Mouse (Mus musculus): Measurements from ENCODE around the gene Il34. TPM values are rescaled to one million over a fixed set of nuclear protein-coding genes. Genes with fewer than 3 reads are reported as not detected.

Gene Il34
- polyA plus RNA-seq (2015; fragmentation: Nextera tagmentation; extraction: Ambion mirVana), result 1.1 and 2.6 TPM in 2 replicates

DNA sequence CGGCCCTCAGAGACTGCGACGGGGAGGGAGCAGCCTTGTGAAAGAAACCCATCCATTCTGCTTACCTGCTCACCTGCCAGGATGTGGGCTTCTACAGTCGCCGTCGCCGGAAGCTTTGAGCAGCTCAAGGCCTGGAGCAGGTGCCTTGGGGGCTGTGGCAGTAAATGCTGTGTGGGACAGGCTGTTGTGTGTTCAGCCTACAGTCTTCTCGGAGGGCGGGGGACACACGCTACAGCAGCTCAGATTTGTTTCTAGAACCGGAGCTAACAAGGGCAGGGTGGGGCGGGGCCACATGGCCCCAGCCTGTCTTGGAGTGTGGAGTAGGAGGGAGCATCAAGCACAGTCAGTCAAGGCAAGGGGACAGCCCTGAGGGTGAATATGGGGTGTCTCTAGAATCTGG, at the start of gene Il34:
Gene Il34, minus strand, starts transcription at position 256 of the 400 bp plus-strand sequence.
- Histone ChIP-seq H3K4me2 (replicated peaks) (peak within 1 kb of the TSS; percentile 52), H3K36me3 (peaks cover 5% of the 10 kb centered on the region), H3K4me3 (replicated peaks) (peak within 1 kb of the TSS; percentile 20), H3K4me1 (replicated peaks) (peaks cover 18% of the 10 kb centered on the region), H3K27ac (peak within 1 kb of the TSS; percentile 34; the same call in 1 of the 2 replicates), H3K9me3 (no peaks in the 10 kb centered on the region), H3K9ac (0 out of 2 replicates have a peak within 1 kb of the TSS, but pooled peaks have one; percentile 9), H3K27me3 (replicated peaks) (no peaks in the 10 kb centered on the region)
- peak; percentile 76 for ATAC-seq
- WGBS, result 22% methylated on average over 12 of the region's 12 CpGs

DNA sequence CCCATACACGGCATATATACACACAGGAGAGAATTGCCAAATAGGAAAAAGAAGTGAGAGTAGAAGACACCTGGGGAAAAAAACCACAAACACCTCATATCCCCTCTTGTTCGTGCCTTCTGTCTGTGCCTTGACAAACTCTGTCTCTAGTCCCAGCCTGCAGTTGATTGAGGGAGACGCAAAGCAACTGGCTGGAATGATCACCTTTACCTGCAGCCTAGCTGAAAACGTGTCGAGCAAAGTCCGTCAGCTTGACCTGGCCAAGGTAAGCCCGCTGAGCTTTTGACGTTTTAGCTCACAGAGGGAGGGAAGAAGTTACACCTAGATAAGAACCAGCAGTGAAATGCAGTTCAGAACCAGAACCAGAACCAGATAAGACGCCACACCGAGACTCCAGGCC, 45.5 kb upstream of the Il34 start:
- Histone ChIP-seq H3K4me3 (replicated peaks) (no peak overlapping the region), H3K4me1 (replicated peaks) (peaks cover 5% of the 10 kb centered on the region; the same call in 1 of the 2 replicates), H3K27me3 (replicated peaks) (no peaks in the 10 kb centered on the region), H3K4me2 (replicated peaks) (no peak overlapping the region), H3K27ac (no peak overlapping the region), H3K9me3 (no peaks in the 10 kb centered on the region), H3K36me3 (peaks cover 31% of the 10 kb centered on the region), H3K9ac (no peak overlapping the region)
- no peak for ATAC-seq
- WGBS, result 87% methylated on average over 10 of the region's 10 CpGs

DNA sequence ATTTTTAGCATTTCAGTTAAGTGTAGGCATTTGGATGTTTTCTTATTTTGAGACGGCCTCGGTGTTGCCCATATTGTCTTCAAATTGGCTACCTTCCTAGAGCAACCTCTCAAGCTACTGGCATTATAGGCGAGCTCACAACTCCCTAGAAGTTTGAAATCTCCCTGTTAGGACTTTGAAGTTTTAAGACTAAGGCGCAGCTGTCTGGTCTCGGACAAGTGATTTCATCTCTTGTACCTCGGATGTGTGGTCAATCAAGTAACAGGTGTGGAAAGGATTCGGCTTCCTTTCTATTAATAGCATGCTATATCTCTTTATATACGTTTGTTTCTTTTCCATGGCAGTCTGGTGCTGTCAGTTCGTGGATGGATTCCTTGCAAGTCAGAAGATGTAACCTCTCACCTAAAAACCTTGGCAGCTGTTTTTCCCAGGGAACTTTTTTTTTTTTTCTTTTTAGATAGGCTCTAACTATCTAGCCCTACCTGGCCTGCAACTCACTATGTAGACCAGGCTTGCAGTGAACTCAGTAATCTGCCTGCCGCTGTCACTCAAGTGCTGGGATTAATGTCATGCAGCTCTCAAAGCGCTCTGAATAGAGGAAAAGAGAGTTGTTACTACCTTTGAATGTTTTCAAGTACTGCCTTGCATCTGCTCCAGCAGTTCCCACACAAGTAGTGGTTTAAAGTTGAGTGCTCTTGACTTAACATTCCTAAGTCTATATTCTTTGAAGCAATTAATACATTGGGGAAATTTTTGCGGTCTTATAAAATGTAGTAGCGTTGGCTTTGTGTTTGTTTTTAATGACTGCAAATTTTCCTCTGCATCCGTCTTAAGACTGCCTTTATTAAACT, 42.1 kb upstream of the Il34 start:
- Histone ChIP-seq H3K4me2 (replicated peaks) (peak overlapping the region; percentile 71), H3K4me1 (replicated peaks) (peaks cover 10% of the 10 kb centered on the region; the same call in 1 of the 2 replicates), H3K9ac (peak overlapping the region; percentile 86), H3K27me3 (replicated peaks) (no peaks in the 10 kb centered on the region), H3K36me3 (peaks cover 31% of the 10 kb centered on the region), H3K9me3 (no peaks in the 10 kb centered on the region), H3K4me3 (replicated peaks) (peak overlapping the region; percentile 79), H3K27ac (no peak overlapping the region)
- no peak for ATAC-seq
- WGBS, result 54% methylated on average over 14 of the region's 14 CpGs

DNA sequence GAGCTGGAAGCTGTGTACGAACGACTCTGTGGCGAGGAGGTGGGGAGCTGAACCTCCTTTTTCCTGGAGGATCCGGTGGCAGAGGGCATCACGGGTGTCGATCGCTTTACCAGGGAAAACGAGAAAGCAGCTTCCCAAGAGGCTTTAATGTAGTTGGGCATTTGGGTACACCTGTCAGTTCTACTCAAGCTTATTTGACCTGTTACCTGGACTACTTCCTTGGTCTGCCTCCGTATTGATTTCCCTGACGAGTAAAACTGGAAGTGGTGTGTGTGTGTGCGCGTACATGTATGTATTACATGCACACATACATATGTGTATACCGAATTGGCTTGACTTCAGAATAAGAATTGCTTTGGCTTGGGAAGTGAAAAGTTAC, 41.4 kb upstream of the Il34 start:
- peaks cover 10% of the 10 kb centered on the region; the same call in 1 of the 2 replicates for H3K4me1 ChIP-seq (replicated peaks)
- H3K36me3 ChIP-seq, result peaks cover 36% of the 10 kb centered on the region
- H3K9me3 ChIP-seq, result no peaks in the 10 kb centered on the region
- peak overlapping the region; percentile 79 for H3K4me3 ChIP-seq (replicated peaks)
- ATAC-seq, result peak; percentile 63
- peak overlapping the region; percentile 71 for H3K4me2 ChIP-seq (replicated peaks)
- H3K9ac ChIP-seq, result peak overlapping the region; percentile 86
- WGBS, result 2% methylated on average over 13 of the region's 13 CpGs
- H3K27me3 ChIP-seq (replicated peaks), result no peaks in the 10 kb centered on the region
- H3K27ac ChIP-seq, result no peak overlapping the region

DNA sequence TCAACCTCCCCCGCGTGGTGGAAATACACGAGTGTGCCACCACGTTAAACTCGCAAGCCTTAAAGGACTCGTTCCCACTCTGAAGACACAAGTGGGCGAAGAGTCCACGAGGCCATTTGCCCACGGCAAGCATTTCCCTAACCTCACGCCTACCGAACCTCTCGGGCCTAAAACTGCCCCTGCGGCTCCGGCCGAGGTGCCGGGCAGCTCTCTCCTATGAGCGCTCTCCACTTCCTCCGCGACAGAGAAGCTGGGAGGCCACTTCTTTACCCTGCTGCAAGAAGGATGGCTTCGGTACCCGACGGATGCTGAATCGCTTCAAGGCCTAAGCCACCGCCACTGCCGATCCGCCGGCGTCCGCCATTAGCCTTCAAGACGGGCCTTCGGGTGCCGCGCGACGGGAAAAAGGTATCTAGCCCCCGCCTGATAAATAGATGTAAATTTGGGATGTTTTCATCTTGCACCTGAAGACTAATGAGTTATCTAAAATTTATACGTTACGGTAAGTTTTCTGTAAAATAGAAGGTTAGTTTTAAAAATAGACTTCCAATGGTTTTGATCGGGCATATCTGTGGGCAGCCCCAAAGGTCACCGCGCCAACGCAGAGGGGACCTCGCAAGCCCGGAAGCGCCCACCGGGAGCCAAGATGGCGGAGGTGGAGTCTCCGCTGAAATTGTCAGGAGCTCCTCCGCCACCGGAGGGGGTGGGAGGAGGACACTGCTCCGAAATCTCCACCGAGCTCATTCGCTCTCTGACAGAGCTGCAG, 40.9 kb upstream of the Il34 start, which contains the start of the genes Cog4 and Sf3b3:
Gene Cog4, plus strand, starts transcription at position 196 of the 766 bp plus-strand sequence.
Gene Sf3b3, minus strand, starts transcription at position 383 of the 766 bp plus-strand sequence.
- Histone ChIP-seq H3K4me3 (replicated peaks) (peak within 1 kb of the TSS; percentile 79), H3K36me3 (peaks cover 35% of the 10 kb centered on the region), H3K9me3 (no peaks in the 10 kb centered on the region), H3K9ac (peak within 1 kb of the TSS; percentile 86), H3K27me3 (replicated peaks) (no peaks in the 10 kb centered on the region), H3K4me1 (replicated peaks) (peaks cover 10% of the 10 kb centered on the region; the same call in 1 of the 2 replicates), H3K4me2 (replicated peaks) (peak within 1 kb of the TSS; percentile 71), H3K27ac (peak within 1 kb of the TSS; percentile 74)
- WGBS, result under 1% methylated on average over 53 of the region's 53 CpGs
- peak; percentile 93 for ATAC-seq

DNA sequence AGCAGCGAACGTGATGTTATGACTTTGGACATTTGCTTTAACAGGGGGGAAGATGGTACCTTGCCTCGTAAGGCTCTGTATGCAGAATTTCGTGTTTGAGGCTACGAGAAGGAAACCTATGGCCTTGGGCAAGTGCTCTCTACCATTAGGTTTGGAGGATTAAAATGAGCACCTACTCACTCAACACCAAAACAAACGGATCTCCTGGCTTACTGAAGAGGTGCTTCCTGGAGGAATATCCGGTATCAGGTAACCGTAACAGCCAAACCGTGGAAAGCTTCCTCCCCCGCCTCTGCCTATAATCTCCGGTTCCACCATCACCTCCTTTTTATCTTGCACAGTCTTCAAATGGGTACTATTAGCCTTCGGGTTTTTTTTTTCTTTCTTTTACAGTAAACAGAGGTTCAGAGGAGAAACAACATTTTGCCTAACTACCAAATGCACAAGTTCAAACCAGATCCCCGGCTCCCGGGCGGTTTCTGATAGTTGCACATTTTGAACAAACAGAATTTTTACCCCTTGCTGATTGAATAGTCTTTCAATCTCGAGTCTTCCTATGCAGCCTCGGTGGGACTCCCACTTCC, 40.2 kb upstream of the Il34 start:
- H3K36me3 ChIP-seq, result peaks cover 28% of the 10 kb centered on the region

DNA sequence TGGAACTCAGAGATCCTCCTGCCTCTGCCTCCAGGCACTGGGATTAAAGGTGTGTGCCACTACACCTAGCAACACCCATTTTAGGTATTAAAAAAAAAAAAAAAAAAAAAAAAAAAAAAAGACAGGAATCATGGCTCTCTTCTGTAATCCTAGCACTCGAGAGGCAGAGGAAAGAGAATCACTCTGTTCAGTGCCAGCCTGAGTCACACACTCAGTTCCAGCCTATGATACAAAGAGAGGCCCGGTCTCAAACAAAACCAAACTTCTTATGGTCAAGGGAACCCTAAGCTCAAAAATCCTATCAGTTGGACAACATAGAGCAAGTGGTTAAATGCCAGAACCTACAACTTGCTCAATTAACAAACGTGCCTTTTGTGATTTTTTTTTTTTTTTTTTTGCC, 39.2 kb upstream of the Il34 start:
- peaks cover 10% of the 10 kb centered on the region; the same call in 1 of the 2 replicates for H3K4me1 ChIP-seq (replicated peaks)
- no peak overlapping the region for H3K27ac ChIP-seq
- peak overlapping the region; percentile 79; the same call in 1 of the 2 replicates for H3K4me3 ChIP-seq (replicated peaks)
- H3K27me3 ChIP-seq (replicated peaks), result no peaks in the 10 kb centered on the region
- WGBS, result 73% methylated on average over 3 of the region's 3 CpGs
- ATAC-seq, result no peak
- H3K4me2 ChIP-seq (replicated peaks), result peak overlapping the region; percentile 71
- H3K36me3 ChIP-seq, result peaks cover 20% of the 10 kb centered on the region
- H3K9me3 ChIP-seq, result no peaks in the 10 kb centered on the region
- no peak overlapping the region for H3K9ac ChIP-seq

More for the DNA sequence above, 40.2 kb upstream of the Il34 start:
- no peaks in the 10 kb centered on the region for H3K9me3 ChIP-seq
- H3K27ac ChIP-seq, result peak overlapping the region; percentile 74
- H3K9ac ChIP-seq, result peak overlapping the region; percentile 84
- peak overlapping the region; percentile 71 for H3K4me2 ChIP-seq (replicated peaks)
- peaks cover 10% of the 10 kb centered on the region; the same call in 1 of the 2 replicates for H3K4me1 ChIP-seq (replicated peaks)
- 5% methylated on average over 17 of the region's 17 CpGs for WGBS
- no peaks in the 10 kb centered on the region for H3K27me3 ChIP-seq (replicated peaks)
- peak overlapping the region; percentile 79 for H3K4me3 ChIP-seq (replicated peaks)
- no peak for ATAC-seq

DNA sequence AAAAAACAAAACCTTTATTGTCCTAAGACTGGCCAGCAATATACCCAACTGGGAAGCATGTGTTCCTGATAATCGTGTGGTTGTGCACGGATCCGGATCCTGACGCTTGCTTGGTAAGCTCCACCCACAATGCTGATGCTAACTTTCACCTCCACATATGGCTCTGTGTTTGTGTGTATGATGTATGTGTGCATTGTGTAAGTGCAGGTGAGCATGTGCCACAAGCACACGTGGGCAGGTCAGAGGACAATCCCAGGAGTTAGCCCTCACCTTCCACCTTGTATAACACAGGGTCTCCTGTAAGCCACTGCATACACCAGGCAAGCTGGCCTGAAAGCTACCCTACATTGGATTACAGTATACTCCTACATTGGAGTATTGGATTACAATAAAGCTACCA, 37.5 kb upstream of the Il34 start:
- 86% methylated on average over 5 of the region's 5 CpGs for WGBS
- Histone ChIP-seq H3K9ac (no peak overlapping the region), H3K36me3 (peaks cover 30% of the 10 kb centered on the region), H3K27me3 (replicated peaks) (no peaks in the 10 kb centered on the region), H3K9me3 (no peaks in the 10 kb centered on the region), H3K27ac (no peak overlapping the region), H3K4me3 (replicated peaks) (no peak overlapping the region), H3K4me2 (replicated peaks) (no peak overlapping the region), H3K4me1 (replicated peaks) (peaks cover 10% of the 10 kb centered on the region; the same call in 1 of the 2 replicates)
- ATAC-seq, result no peak

DNA sequence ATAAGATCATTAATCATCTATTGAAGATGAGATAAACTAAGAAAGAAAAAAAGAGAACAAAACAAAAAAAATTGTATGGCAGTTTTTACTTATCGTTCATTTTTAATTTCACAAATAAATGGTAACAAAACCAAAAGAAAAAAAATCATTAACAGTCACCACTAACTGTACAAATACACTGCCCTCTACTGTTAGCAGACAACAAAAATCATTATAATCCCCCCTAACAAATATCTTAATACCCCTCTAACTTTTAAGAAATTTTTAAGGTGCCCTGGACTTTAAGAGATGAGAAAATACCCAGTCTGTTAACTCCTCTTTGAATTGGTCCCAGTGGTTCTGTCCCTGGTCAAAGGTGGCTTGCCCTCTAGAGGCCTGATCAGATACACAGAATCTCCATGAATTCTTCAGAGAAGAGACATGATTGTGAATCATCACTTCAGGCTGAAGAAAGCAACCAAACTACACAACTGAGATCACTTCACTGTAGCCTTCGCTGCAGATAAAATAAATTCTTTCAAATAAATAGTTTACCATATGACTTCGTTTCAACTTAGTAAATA, 36.4 kb upstream of the Il34 start:
- Histone ChIP-seq H3K4me1 (replicated peaks) (0 out of 2 replicates have a peak, but pooled peaks cover 5% of the 10 kb centered on the region), H3K27ac (no peak overlapping the region), H3K4me2 (replicated peaks) (no peak overlapping the region), H3K9ac (no peak overlapping the region), H3K9me3 (no peaks in the 10 kb centered on the region), H3K36me3 (peaks cover 32% of the 10 kb centered on the region), H3K27me3 (replicated peaks) (no peaks in the 10 kb centered on the region), H3K4me3 (replicated peaks) (no peak overlapping the region)
- WGBS, result 82% methylated on average over 3 of the region's 3 CpGs
- no peak for ATAC-seq

DNA sequence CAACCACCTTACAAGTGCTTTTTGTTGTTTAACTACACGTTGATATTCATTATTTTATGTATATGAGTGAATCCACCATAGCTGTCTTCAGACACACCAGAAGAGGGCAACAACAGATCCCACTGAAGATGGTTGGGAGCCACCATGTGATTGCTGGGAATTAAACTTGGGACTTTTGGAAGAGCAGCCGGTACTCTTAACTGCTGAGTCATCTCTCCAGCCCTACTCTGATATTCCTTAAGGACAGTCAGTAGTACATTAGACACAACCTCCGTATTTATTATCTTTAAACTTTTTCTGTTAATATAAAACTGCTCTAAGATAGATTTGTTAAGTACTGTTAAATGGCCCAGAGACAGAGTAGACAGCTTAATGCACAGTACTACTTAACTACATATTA, 26.2 kb upstream of the Il34 start:
- H3K27ac ChIP-seq, result no peak overlapping the region
- H3K4me2 ChIP-seq (replicated peaks), result no peak overlapping the region
- H3K9me3 ChIP-seq, result no peaks in the 10 kb centered on the region
- no peaks in the 10 kb centered on the region for H3K27me3 ChIP-seq (replicated peaks)
- ATAC-seq, result no peak
- no peak overlapping the region for H3K9ac ChIP-seq
- WGBS, result 81% methylated on average over 3 of the region's 3 CpGs
- no peaks in the 10 kb centered on the region for H3K4me1 ChIP-seq (replicated peaks)
- H3K4me3 ChIP-seq (replicated peaks), result no peak overlapping the region
- H3K36me3 ChIP-seq, result peaks cover 63% of the 10 kb centered on the region

DNA sequence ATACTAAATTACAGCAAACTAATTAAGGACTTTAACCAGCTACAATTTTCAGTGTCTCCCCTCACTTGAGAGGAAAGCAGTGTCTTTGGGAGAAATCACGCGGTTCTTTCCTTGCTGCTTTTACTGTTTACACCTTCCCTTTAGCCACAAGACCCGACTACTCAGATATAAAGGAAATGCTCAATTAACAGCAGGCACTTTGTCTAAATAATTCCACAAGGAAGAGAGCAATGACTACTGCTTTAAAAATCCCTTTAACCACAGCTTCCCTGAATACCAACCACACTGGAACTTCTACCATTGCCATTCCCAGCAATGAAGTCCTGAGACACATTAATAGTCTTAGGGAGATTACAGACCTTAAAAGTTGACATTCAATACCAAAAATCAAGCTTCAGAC, 22.8 kb upstream of the Il34 start:
- Histone ChIP-seq H3K4me1 (replicated peaks) (no peaks in the 10 kb centered on the region), H3K4me2 (replicated peaks) (no peak overlapping the region), H3K4me3 (replicated peaks) (no peak overlapping the region), H3K9me3 (no peaks in the 10 kb centered on the region), H3K27ac (no peak overlapping the region), H3K27me3 (replicated peaks) (no peaks in the 10 kb centered on the region), H3K36me3 (peaks cover 68% of the 10 kb centered on the region), H3K9ac (no peak overlapping the region)
- WGBS, result 80% methylated on average over 3 of the region's 3 CpGs
- ATAC-seq, result no peak
